Mouse (Mus musculus): ENCODE measurements around the gene Klhl23. TPM values are rescaled to one million over a fixed set of nuclear protein-coding genes. Genes with fewer than 3 reads are reported as not detected.
A peak's percentile ranks its signal among the peaks of the same experiment; 100 is the strongest.

The Klhl23 gene
- polyA plus RNA-seq, 1 experiment = 7.0 TPM

- TF ChIP-seq CTCF (IDR thresholded peaks at IDR 0.05; ENCODE audit: low read depth, low read length) (no peak), POLR2A (IDR thresholded peaks at IDR 0.05; ENCODE audit: insufficient read depth, low read length) (no peak)
- Histone ChIP-seq H3K27ac (ENCODE audit: insufficient read depth, low read length) (no peak overlapping the region), H3K9ac (ENCODE audit: low read depth, poor library complexity, severe bottlenecking) (no peak overlapping the region), H3K4me1 (ENCODE audit: control insufficient read depth, insufficient read depth, low read length) (no peaks in the 10 kb centered on the region), H3K9me3 (replicated peaks; ENCODE audit: control insufficient read depth, insufficient read depth, low read length, poor library complexity, severe bottlenecking) (no peaks in the 10 kb centered on the region), H3K27me3 (ENCODE audit: control insufficient read depth, insufficient read depth, low read length, poor library complexity, severe bottlenecking) (no peaks in the 10 kb centered on the region), H3K36me3 (ENCODE audit: control insufficient read depth, insufficient read depth, low read length, poor library complexity, severe bottlenecking) (no peaks in the 10 kb centered on the region), H3K4me3 (ENCODE audit: low read depth, low read length) (no peak overlapping the region)
These were observed 15.7 kb downstream of the Klhl23 start for GRCm38 (mm10) chr2:69837244-69837967.

- TF ChIP-seq EP300 (IDR thresholded peaks at IDR 0.05; ENCODE audit: insufficient read depth, low read depth, low read length) = no peak
- TF ChIP-seq CTCF (IDR thresholded peaks at IDR 0.05; ENCODE audit: low read depth, low read length) = peak; percentile 61
These were observed 16.3 kb downstream of the Klhl23 start for GRCm38 (mm10) chr2:69837996-69838395.

GRCm38 (mm10) chr2:69838707-69839106, 17.0 kb downstream of the Klhl23 start:
- Histone ChIP-seq H3K9ac (ENCODE audit: low read depth, poor library complexity, severe bottlenecking) (no peak overlapping the region), H3K9me3 (replicated peaks; ENCODE audit: control insufficient read depth, insufficient read depth, low read length, poor library complexity, severe bottlenecking) (no peaks in the 10 kb centered on the region), H3K27me3 (ENCODE audit: control insufficient read depth, insufficient read depth, low read length, poor library complexity, severe bottlenecking) (no peaks in the 10 kb centered on the region), H3K27ac (ENCODE audit: insufficient read depth, low read length) (no peak overlapping the region), H3K4me3 (ENCODE audit: low read depth, low read length) (no peak overlapping the region), H3K4me1 (ENCODE audit: control insufficient read depth, insufficient read depth, low read length) (no peaks in the 10 kb centered on the region), H3K36me3 (ENCODE audit: control insufficient read depth, insufficient read depth, low read length, poor library complexity, severe bottlenecking) (no peaks in the 10 kb centered on the region)
- TF ChIP-seq EP300 (IDR thresholded peaks at IDR 0.05; ENCODE audit: insufficient read depth, low read depth, low read length) (no peak), CTCF (IDR thresholded peaks at IDR 0.05; ENCODE audit: low read depth, low read length) (no peak), POLR2A (IDR thresholded peaks at IDR 0.05; ENCODE audit: insufficient read depth, low read length) (no peak)

More at GRCm38 (mm10) chr2:69837996-69838395, 16.3 kb downstream of the Klhl23 start:
- Histone ChIP-seq H3K36me3 (ENCODE audit: control insufficient read depth, insufficient read depth, low read length, poor library complexity, severe bottlenecking) (no peaks in the 10 kb centered on the region), H3K9ac (ENCODE audit: low read depth, poor library complexity, severe bottlenecking) (no peak overlapping the region), H3K27me3 (ENCODE audit: control insufficient read depth, insufficient read depth, low read length, poor library complexity, severe bottlenecking) (no peaks in the 10 kb centered on the region), H3K27ac (ENCODE audit: insufficient read depth, low read length) (no peak overlapping the region), H3K4me1 (ENCODE audit: control insufficient read depth, insufficient read depth, low read length) (no peaks in the 10 kb centered on the region), H3K4me3 (ENCODE audit: low read depth, low read length) (no peak overlapping the region), H3K9me3 (replicated peaks; ENCODE audit: control insufficient read depth, insufficient read depth, low read length, poor library complexity, severe bottlenecking) (no peaks in the 10 kb centered on the region)

GRCm38 (mm10) chr2:69840261-69840660, 18.5 kb downstream of the Klhl23 start:
- Histone ChIP-seq H3K27me3 (ENCODE audit: control insufficient read depth, insufficient read depth, low read length, poor library complexity, severe bottlenecking) (no peaks in the 10 kb centered on the region), H3K4me1 (ENCODE audit: control insufficient read depth, insufficient read depth, low read length) (no peaks in the 10 kb centered on the region), H3K9me3 (replicated peaks; ENCODE audit: control insufficient read depth, insufficient read depth, low read length, poor library complexity, severe bottlenecking) (no peaks in the 10 kb centered on the region), H3K4me3 (ENCODE audit: low read depth, low read length) (no peak overlapping the region), H3K27ac (ENCODE audit: insufficient read depth, low read length) (no peak overlapping the region), H3K36me3 (ENCODE audit: control insufficient read depth, insufficient read depth, low read length, poor library complexity, severe bottlenecking) (no peaks in the 10 kb centered on the region), H3K9ac (ENCODE audit: low read depth, poor library complexity, severe bottlenecking) (no peak overlapping the region)
- no peak for TF ChIP-seq POLR2A (IDR thresholded peaks at IDR 0.05; ENCODE audit: insufficient read depth, low read length)
- no peak for TF ChIP-seq EP300 (IDR thresholded peaks at IDR 0.05; ENCODE audit: insufficient read depth, low read depth, low read length)
- no peak for TF ChIP-seq CTCF (IDR thresholded peaks at IDR 0.05; ENCODE audit: low read depth, low read length)

- no peak overlapping the region for H3K27ac ChIP-seq (ENCODE audit: insufficient read depth, low read length)
- H3K27me3 ChIP-seq (ENCODE audit: control insufficient read depth, insufficient read depth, low read length, poor library complexity, severe bottlenecking) = no peaks in the 10 kb centered on the region
- no peaks in the 10 kb centered on the region for H3K9me3 ChIP-seq (replicated peaks; ENCODE audit: control insufficient read depth, insufficient read depth, low read length, poor library complexity, severe bottlenecking)
- TF ChIP-seq POLR2A (IDR thresholded peaks at IDR 0.05; ENCODE audit: insufficient read depth, low read length) (no peak), EP300 (IDR thresholded peaks at IDR 0.05; ENCODE audit: insufficient read depth, low read depth, low read length) (no peak), CTCF (IDR thresholded peaks at IDR 0.05; ENCODE audit: low read depth, low read length) (no peak)
- H3K36me3 ChIP-seq (ENCODE audit: control insufficient read depth, insufficient read depth, low read length, poor library complexity, severe bottlenecking) = no peaks in the 10 kb centered on the region
- H3K4me1 ChIP-seq (ENCODE audit: control insufficient read depth, insufficient read depth, low read length) = no peaks in the 10 kb centered on the region
- H3K4me3 ChIP-seq (ENCODE audit: low read depth, low read length) = no peak overlapping the region
- no peak overlapping the region for H3K9ac ChIP-seq (ENCODE audit: low read depth, poor library complexity, severe bottlenecking)
These were observed 27.5 kb downstream of the Klhl23 start for GRCm38 (mm10) chr2:69849215-69849614.

GRCm38 (mm10) chr2:69851427-69852058, 29.8 kb downstream of the Klhl23 start:
- no peak overlapping the region for H3K9ac ChIP-seq (ENCODE audit: low read depth, poor library complexity, severe bottlenecking)
- H3K27me3 ChIP-seq (ENCODE audit: control insufficient read depth, insufficient read depth, low read length, poor library complexity, severe bottlenecking) = no peaks in the 10 kb centered on the region
- no peak overlapping the region for H3K4me3 ChIP-seq (ENCODE audit: low read depth, low read length)
- no peaks in the 10 kb centered on the region for H3K9me3 ChIP-seq (replicated peaks; ENCODE audit: control insufficient read depth, insufficient read depth, low read length, poor library complexity, severe bottlenecking)
- TF ChIP-seq CTCF (IDR thresholded peaks at IDR 0.05; ENCODE audit: low read depth, low read length) = no peak
- TF ChIP-seq POLR2A (IDR thresholded peaks at IDR 0.05; ENCODE audit: insufficient read depth, low read length) = no peak
- TF ChIP-seq EP300 (IDR thresholded peaks at IDR 0.05; ENCODE audit: insufficient read depth, low read depth, low read length) = no peak
- H3K27ac ChIP-seq (ENCODE audit: insufficient read depth, low read length) = no peak overlapping the region
- H3K36me3 ChIP-seq (ENCODE audit: control insufficient read depth, insufficient read depth, low read length, poor library complexity, severe bottlenecking) = no peaks in the 10 kb centered on the region
- no peaks in the 10 kb centered on the region for H3K4me1 ChIP-seq (ENCODE audit: control insufficient read depth, insufficient read depth, low read length)
